Mouse (Mus musculus) layer of hippocampus, postnatal 10 days (tissue): ENCODE data around the gene Acsl4. TPM values are rescaled to one million over a fixed set of nuclear protein-coding genes. Genes with fewer than 3 reads are reported as not detected.
A peak's percentile ranks its signal among the peaks of the same experiment; 100 is the strongest.

Experiments
- DNase-seq, 2 experiments: peaks; one replicate each; pipeline ENCODE4 v3.0.0; 2021; ENCODE audit warnings: low spot score in 2 of 2
- total RNA-seq, 2 experiments: library from RNA; stranded (reverse); gene quantifications; 2 replicates each; pipeline ENCODE4 v1.2.3; 2021

Gene Acsl4
- total RNA-seq, 2 experiments from 2014 or later: 69.3 to 75.3 TPM

DNA sequence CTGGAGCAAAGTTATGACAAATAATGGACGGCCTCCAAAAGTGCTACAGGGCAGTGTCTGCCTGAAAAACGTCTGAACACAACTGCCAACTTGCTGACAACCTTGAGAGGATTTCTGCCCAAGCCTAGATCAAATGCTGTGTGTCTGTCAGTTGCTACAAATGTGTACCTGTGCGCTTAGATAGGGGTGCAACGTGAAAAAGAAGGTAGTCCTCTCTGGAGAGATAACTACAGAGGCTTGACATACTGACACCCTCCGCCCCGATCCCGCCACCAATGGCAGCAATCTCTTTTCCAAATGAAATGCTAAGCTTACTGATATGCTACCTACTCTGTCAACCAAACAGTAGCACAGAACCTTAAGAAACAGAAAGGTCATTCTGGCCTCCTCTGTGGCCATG, 31.3 kb downstream of the Acsl4 start:
- no peak for DNase-seq

DNA sequence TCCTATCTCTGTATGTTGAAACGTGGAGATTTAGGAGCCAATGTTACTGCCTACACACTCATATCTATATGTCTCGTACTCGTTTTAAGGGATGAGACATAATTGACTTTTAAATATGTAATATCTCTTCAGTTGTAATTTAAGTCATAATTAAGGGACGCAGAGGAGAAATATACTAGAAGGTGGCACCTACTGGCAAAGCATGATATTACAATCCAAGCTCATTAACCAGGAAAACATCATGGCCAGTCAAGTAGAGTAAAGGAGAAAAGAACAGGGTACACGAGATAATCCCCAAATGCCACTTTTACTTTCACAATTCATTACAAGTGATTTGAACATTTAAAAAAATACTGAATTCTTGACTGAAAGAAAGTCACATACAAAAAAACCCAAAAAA, 31.9 kb downstream of the Acsl4 start:
- DNase-seq: no peak

DNA sequence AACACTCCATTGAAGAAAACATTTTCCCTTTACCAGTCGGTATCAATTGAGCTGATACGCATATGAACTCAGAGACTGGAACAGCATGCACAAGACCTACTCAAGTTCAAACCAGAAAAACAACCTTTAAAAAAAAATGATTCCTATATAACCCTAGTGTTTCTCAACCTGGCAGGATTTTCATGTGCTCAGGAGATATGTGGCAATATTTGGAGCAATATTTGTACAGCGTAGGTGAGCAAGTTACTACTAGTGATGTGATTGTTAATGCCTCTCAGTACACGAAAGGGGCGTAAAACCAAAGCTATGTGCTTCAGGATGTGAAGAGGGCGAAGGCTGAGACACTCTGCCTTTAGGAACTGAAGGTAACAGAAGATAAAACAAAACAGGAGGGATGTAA, 54.1 kb downstream of the Acsl4 start:
- no peak for DNase-seq

DNA sequence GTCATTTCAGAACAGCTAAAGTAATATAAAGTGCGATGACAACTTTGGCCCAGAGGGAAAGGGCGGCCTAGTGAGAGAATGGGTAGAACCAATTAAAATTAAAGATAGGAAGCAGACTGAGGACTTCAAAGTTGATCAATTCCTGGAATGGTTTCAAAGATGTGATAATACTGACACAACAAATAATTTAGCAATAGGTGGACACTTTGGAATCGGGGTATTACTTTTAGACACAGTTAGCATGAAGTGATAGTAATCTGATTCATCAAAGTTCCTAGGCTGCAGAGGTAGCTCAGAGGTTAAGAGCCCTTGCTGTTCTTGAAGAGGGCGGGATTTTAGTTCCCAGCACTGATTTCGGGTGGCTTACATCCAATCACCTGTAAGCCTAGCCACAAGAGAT, 54.8 kb downstream of the Acsl4 start:
- DNase-seq: no peak

DNA sequence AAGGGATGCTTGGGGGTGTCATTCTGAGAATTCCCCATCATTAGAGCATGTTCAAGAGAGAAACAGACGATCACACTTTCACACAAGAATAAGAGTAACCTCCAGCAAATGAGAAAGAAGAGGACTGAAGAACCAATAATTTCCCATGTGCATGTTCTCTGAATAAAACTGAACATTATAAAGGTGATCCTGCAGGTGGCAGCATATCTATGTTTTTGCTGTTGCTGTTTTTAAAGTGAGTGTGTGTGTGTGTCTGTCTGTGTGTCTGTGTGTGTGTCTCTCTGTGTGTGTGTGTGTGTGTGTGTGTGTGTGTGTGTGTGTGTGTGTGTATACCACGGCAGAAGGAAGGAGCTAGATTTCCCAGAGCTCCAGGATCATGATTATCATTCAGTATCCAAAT, 64.6 kb downstream of the Acsl4 start:
- DNase-seq: no peak

DNA sequence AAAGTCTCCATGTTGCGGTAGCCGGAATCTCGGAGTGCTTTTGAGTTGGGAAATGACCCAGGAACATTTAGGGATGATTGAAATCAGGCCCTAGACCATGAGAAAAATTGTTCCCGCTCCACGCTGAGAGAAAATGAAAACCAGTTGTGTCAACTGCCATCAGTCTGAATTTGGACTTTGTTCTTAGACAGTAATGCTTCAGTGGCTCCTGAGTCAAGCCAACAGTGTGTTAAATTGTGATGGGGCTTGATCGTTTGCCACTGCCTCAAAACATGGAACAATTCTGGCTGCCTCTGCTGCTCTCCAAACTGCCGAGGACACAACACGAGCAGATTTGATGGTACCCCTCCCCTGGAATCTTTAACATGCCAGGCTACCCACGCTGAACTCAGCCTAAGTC, 74.2 kb downstream of the Acsl4 start:
- DNase-seq: no peak

DNA sequence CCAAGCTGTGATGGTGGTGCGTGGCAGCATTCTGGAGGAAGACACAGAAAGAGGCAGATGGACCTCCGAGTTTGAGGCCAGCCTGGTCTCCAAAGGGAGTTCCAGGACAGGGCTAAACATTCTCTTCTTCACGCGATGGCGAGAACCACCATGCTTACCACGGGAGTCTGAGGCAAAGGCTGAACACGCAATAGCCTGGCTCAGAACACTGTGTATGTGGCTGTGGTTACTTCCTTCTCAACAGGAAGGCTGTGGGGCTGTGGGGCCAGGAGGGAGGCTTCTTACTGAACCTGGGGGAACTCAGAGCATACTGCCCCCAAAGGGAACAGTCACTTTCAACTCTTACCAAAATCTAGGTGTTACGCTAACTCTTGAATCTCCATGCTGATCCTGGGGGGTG, 75.1 kb downstream of the Acsl4 start:
- DNase-seq: no peak

DNA sequence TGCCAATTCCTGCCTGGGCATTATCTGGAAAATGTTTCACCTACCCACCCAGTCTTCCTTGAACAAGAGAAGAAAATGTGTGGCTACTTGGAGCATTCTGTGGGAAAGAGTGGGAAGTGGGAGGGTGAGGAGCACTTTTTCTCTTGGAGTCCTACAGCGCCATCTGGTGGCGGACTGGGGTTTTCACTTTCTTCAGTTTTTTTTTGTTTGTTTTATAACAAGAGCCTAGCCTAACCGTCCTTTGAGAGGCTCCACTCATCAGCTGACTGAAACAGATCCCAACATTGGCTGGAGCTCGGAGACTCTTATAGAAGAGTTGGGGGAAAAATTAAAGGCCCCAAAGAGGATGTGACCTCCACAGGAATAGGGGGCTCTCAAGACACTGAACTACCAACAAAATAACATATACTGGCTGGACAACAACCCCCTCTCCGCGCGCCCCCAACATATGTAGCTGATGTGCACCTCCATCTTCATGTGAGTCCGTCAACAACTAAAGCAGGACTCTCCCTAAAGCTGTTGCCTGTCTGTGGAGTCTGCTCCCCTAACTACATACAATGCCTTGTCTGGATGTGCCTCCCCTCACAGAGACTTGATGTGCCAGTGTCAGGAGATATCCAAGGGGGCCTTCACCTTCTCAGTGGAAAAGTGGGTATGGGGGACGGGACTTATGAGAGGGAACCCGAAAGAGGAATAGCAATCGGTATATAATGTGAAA, 75.9 kb downstream of the Acsl4 start:
- peak; percentile 78 to 83 for DNase-seq

DNA sequence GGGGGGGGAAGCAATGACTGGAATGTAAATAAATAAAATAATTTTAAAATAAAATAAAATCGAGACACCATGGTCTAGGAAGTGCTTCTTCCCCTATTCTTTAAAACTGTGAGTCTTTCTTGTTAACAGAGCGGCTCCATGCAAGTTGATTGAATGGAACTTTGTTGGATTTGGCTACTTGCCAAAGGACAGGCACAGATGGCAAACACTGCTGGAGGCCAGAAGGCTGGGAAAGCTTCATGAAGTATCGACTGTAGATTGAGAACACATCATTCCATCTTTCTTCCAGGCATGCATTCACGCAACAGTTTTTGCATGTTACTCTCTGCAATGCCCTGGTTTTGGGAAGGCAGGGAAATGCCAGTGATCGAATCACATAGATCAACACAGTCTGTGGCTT, 79.9 kb downstream of the Acsl4 start:
- peak; percentile 8 to 27 for DNase-seq

DNA sequence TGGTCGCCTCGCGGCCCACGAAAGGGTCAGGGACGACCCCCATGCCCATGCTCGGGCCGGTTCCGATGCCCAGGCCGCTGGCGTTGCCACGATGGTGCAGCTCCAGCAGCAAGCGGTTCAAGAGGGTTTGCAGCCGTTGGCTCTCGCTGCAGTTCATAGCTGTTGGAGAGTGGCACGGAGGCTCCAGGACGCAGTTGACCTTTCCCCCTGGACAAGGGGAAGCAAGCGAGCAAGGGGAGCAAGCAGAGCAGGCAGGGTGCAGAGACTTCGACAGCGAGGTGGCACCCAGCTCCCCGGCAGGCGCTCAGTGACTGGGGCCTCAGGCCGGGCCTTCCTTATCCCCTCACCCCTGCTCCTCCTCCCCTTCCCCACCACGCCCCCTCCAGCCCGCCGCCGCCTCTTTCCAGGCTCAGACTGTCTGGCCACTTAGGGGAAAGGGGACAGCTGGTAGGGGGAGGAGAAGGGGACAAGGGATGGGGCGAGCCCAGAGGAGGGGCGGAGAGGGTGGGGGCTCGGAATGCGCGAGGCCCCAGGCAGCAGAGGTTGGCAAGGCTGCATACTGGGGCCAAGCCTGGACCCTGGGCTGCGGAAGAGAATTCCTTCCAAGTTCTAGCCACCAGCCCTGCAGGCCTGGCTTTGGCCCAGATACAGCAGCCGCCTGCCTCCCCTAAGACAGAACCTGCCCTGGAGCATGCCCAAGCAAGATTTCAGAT, 84.3 kb downstream of the Acsl4 start, which contains the start of gene Kcne1l:
Gene Kcne1l (minus strand): TSS at position 426 of the 713 bp plus-strand sequence.
- peak; percentile 7 to 23 for DNase-seq

DNA sequence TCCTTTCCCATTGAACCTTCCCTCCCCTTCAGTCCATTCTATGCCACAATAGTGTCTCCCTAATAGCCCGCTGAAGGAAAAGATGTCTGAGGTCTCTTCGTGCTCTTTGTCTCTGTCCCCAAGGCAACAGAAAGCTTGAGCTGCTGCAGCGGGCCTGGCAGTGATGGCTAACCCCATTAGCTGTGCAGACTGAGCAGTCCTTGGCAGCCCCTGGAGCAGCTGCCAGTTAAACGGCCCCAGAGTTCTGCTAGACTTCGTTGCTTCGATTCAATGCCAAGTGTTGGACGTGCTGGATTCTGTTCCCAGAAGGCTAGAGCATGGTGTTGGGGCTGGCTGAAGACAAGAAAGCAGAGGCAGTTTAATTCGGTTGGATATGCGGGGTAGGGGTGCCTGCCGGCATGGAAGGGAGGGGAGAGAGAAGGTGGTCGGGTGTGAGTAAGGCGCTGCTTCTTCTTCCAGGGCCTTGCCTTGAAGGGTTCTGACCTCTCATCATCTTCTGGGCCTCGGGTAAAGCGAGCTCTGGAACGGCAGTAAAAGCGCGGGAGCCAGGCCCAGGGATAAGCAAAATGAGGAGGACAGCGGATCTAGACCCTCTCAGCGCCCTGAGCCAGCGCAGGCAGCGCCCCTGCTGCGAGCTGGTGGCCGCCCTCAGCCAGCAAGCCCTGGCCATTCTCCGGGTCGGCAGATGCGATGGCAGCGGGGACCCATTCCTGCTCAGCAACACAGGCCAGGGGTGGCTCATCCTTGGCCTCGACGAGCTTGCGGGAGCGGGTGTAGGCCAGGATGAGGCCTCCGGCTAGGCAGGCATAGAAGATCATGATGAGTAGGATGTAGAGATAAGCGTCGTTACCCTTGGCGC, 85.1 kb downstream of the Acsl4 start:
- DNase-seq: peak; percentile 39 to 45

DNA sequence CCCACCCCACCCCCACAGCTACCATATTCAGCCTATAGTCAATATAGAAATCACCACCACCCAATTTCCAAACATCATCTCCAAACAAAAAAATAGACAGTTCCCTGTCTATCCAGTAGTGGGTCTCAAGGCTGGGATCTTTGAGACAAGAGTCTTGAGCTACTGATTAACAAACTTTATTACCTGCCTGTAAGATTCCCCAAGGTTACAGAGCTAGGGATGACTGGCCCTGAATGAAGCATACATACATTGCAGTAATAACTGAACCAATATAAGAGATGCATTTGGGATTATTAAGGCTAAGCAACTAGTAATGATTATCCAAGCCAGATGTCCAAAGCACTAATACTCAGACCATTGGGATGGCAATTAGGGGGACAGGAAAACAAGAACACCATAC, 85.7 kb downstream of the Acsl4 start:
- no peak for DNase-seq

DNA sequence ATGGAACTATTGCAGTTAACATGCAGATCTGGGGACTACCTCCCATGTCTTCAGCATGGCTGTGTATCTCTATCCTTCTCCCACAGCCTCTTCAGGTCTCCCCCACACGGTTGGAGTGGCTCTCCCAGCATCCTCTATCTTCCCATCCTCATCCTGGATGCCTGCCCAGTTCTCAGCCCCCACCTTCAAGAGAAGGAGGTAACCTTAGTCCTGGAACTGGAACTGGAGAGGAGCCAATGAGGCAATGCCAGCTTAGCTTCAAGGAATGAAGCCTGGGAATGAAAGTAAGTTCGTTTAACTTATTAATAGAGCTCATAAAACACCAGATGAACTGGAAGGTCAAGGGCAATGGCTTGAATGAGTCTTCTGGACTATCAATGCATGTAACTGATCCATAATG, 86.9 kb downstream of the Acsl4 start:
- DNase-seq: no peak

DNA sequence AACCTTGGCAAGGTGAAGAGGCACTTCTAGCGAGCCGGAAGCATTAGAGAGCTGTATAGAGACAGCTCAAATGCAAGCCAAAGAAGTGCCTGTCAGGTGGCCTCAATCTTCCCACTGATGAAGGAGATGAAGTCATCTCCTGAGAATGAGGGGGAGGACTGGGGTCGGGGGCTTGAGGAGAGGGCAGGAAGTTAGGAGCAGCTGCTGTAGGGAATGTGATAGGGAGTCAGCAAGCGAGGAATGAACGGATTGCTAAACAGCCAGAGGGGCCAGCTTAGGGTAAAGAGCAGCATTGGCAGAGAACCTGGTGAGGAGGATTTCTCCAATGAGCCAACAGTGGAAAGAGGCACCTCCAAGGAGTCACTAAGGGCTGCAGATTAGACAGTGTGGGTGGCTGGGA, 104.4 kb downstream of the Acsl4 start:
- DNase-seq: no peak

DNA sequence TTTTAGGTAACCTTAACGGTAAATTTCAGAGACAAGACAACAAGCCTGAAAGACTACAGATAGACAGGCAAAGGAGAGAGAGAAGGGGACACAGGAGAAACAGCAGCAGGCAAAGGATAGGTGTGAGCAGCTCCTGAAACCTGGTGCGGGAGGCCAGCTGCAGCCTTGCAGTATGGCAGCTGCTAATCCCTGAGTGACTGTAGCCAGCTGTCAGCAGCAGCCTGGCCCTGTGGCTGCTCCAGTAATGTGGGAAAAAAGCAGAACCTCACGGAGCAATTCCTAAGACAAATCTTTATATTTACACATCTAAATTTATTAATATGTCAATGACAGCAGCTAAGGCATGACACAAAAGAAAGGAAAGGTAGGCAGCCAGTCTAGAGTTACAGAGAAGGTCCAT, 113.8 kb downstream of the Acsl4 start:
- no peak for DNase-seq

DNA sequence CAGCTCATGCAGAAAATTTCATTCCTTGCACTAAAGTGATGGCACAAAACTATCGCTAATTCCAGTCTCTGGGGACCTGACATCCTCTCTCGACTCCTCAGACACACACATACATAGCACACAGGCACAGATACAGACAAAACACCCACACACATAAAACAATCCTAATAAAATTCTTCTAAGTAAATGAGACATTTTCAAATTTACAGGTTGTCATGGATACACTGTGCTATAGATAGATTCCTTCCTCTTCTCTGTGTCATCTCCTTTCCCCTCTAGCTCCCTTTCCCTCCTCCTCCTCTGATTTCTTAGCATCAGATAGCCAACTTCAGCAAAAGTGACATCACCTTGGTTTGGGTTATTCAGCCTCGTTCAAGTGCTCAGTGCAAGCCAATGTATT, 114.3 kb downstream of the Acsl4 start:
- no peak for DNase-seq

Other genes starting within 250 kb of the Acsl4 start
- gene Gucy2f, start 193.6 kb downstream of the Acsl4 start, total RNA-seq: 1 to 10 TPM; 1.1 to 1.3 TPM
- 10 to 100 TPM; 21.6 to 22.7 TPM for gene Nxt2, start 163.8 kb downstream of the Acsl4 start, total RNA-seq
- gene Kcne1l, start 84.2 kb downstream of the Acsl4 start, total RNA-seq: 10 to 100 TPM; 27.6 to 30.8 TPM